Mouse (Mus musculus) erythroblast, adult 5-6 weeks (primary cell): ENCODE measurements around the gene Slc25a1. TPM values are rescaled to one million over a fixed set of nuclear protein-coding genes. Genes with fewer than 3 reads are reported as not detected.
A peak's percentile ranks its signal among the peaks of the same experiment; 100 is the strongest.

Experiments used
- ATAC-seq: replicated peaks from 2 replicates; pipeline ENCODE4 v1.8.0; 2016; ENCODE audit warnings: moderate number of reproducible peaks, mild to moderate bottlenecking, moderate TSS enrichment, inconsistent platforms; ENCODE audit not compliant: poor library complexity, low FRiP score, severe bottlenecking
- total RNA-seq, 2 experiments: library from RNA; stranded (forward) in 1 of 2; stranded (reverse) in 1 of 2; fragments of 150-400 nt in 1 of 2; fragments of 200-764, 138-1000 nt in 1 of 2; gene quantifications; 2 replicates each; pipeline versions ENCODE4 v1.2.3 to v1.2.4; 2015 to 2017; ENCODE audit warnings: low replicate concordance in 2 of 2

The Slc25a1 gene
- total RNA-seq, 2 experiments from 2014 or later, result 6.9 to 13.7 TPM

DNA sequence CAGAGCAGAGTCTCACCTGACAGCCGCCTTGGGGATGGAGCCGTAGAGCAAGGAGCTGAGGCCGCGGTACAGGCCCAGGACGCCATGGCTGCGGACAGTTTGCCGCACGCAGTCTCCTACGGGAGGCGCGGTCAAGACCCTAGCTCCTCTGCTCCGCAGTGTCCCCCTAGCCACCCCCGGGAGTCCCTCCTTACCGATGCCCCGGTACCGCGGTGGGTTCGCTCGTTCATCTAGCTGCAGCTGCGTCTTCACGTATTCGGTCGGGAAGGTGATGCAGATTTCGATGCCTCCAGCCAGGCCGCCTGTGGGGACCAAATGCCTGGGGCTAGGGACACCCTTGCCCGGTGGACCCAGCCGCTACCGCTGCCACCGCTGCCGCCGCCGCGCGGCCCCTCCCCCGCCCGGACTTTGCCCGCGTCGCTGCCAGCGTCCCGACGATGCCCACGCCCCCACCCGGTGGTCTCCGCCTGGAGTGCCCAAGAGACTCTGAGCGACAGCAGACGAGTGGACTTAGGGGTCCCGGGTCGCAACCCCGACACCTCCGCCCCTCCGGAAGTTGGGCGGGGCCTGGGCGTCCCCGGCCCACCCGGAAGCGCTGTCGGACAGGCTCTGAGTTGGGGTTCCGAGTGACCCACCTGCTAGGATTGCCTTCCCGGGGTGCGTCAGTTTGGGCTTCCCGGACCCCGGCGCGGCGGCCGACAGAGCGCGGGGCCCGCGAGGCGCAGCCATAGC is 502 bp downstream of the Slc25a1 start:
- ATAC-seq, result no peak

DNA sequence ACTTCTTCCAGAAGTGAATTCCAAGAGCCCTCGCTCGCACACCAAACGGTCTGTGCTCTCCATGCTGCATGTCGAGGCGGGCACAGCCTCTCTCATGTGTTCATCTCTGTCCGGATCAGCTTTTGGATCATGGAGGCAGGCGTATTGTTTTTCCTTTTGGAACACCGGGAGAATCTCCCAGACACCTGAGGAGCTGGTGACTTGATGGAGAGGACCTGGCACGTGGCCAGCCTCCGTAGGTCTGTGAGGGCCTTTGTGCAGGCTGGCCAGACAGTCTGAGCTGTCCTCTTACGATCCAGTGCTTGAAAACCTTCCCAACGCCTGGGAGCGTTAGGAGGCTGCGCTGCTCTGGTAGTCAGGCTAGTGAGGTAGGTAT is 5.9 kb downstream of the Slc25a1 start:
- ATAC-seq, result peak; percentile 14

DNA sequence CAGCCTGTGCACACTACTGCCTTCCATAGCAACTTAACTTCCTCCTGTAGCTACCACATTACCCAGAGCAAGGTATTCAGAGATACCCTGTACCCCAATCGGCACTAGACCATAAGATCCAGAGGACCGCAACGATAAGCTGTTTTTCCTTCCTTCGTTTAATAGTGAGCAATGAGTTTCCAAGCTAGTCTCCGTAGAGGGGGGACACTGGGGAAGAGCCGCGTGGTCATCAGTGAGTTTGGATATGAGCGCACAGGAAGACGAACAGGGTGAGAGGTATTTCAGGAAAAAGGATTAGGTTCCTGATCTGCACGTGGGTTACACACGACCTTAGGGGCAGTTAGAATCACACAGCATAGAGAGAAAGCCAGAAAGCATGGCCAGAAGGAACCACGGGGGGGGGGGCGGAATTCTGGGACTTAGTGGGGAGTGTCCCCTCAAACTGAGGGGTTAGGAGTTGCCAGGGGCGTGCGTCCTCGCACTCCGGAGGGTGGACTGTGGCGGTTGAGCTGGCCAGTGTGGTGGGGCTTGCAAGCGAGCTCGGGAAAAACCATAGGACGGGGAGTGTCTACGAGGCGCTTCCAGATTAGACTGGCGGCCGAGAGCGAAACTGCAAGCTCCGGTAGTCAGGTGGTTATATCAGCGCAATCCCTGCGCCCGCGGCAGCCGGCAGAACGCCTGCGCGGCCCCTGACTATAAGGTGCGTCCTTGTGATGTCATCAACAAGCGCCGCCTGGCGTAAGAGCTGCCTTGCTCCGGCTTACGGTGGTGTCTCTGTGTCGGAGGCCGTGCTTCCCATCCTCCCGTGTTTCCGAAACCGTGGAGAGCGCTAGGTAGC is 6.5 kb downstream of the Slc25a1 start:
- ATAC-seq, result peak; percentile 93

DNA sequence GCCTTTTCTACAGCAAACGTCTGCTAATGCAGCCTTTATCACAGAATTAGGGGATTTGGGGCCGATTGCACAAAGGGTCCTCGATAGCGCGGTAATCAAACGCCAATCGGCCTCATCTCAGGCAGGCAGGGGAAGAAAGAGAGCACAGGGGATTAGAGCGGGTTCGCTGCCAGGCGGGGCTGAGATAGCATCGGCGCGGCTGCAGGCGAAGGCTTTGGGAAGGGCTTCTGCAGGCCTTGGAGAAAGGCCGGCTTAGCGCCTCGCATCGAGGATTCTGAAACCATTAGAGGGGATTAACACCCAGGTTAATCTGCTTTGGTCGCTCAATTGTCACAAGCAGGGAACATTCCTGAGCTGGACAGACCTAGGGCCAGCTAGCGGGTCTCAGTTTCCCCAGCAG is 7.4 kb downstream of the Slc25a1 start:
- ATAC-seq, result no peak

DNA sequence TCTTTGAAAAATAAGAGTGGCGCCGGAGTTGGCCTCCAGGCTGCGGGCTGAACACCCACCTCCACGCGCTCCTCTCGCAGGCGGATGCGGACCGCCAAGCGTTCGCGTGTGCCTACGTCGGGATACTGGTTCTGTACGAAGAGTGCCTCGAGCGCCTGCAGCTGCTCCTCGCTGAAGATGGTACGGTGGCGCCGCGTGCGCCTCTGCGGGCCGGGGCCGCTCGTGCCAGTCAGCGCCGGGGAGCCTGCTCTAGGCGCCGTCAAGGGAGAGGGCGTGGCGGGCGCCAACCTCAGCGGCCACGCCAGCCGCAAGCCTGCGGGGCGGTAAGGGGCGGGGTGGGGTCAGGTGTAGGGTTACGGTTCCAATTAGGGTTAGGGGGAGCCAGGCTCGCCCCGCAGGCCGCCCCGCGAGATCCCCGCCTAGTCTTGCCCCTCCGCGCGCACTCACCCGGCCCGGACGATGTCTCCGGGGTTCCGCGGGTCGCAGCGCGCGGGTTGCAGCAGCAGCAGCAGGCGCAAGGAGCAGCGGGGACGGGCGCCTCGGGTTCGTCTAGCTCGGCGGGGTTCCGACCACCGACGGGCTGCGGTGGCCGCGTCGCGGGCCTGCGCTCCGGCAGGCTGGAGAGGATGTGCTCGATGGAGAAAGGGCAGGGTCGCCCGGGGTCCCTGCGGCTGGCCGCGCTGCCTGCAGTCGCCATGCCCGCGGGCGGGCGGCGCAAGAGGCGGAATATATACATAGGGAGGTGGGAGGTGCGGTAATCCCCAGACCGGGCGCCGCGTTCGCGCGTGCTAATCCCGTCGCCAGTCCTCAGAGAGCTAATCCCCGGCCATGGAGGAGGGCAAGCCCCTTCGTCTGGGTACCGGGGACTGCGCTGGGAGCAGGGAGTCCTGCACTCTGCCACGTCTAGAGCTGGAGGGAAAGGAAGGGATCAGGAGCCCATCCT is 13.4 kb downstream of the Slc25a1 start, which contains the start of gene Gsc2:
Gene Gsc2, minus strand, starts transcription at position 753 of the 943 bp plus-strand sequence.
- ATAC-seq, result no peak

DNA sequence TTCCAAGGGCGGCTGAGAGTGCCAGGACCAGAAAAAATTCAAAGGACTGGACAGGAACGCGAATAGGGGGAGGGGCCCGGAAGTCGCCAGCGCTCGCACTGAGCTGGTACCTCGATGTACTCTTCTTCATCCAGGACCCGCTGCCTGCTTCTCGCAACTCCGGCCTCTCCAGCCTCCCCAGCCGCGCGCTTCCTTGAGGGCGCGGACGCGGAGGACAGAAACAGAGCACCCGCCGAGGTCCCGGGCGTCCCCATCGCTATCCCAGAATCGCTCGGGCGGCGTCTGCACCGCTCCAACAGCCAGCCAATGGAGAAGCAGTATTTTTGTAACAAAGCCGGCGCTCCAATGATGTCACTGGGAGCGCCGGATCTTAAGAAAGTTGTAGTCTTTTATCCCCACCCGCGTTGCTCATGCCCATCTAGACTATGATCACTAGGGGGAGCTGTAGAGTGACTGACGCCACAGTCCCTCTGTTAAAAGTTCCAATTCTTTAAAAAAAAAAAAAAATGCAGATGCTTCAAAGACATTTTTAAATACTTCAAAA is 16.9 kb downstream of the Slc25a1 start, which contains the start of gene Ess2:
Gene Ess2, minus strand, starts transcription at position 297 of the 544 bp plus-strand sequence.
- peak; percentile 96 for ATAC-seq

DNA sequence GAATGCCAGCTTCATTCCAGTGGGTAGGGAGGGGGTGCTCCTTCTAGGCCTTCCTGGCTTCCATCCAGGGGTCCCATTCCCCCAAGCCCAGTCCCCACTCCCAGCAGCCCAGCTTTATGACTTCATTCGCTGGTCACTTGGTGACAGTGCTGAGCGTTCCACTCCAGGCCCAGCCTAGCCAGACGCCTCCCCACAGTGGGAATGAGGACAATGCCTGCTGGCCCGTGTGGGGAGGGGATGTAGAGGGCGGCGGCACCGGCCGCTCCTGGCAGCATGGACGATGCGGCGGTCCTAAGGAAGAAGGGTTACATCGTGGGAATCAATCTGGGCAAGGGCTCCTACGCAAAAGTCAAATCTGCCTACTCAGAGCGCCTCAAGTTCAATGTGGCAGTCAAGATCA is 29.6 kb downstream of the Slc25a1 start, which contains the start of the genes Dgcr2 and Tssk2:
Gene Dgcr2, minus strand, starts transcription at position 101 of the 400 bp plus-strand sequence.
Gene Tssk2, plus strand, starts transcription at position 176 of the 400 bp plus-strand sequence.
- no peak for ATAC-seq

DNA sequence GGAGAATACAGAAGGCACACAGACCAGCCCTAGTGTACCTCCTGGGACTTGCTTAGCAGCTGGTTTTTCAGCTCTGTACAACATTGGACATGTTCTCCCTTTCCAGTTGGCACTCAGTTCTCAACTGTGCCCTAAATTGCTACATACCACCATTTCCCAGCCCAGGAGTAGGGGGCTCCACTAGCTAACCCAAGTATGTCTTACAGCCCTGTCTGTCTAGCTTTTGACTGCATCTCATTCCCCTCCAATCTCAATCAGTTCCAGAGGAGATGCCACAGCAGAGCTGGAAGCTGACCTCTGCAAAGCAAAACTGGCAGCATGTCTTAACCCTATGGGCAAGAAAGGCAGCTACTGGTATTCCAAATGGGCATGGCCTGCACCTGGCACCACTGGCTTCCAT is 31.9 kb downstream of the Slc25a1 start:
- no peak for ATAC-seq

DNA sequence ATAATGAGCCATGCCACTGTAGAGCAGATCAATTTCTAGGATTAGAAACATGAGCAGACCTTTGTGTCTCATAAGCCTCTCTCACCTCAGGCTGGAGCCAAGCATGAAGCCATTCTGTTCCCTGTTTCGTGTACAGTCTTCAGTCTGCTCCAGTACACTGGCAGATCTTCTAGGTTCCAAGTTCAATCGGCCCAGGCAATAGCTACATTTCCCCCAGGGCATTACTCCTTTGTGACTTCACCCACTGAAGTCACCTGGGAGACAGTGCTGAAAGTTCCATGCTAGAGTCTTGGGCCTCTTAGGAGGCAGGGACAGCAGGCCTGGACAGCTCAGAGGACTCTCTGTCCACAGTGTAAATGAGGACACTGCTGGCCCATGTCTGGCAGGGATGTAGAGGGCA is 34.1 kb downstream of the Slc25a1 start, which contains the start of gene Tssk1:
Gene Tssk1, plus strand, starts transcription at position 301 of the 400 bp plus-strand sequence.
- ATAC-seq, result no peak

DNA sequence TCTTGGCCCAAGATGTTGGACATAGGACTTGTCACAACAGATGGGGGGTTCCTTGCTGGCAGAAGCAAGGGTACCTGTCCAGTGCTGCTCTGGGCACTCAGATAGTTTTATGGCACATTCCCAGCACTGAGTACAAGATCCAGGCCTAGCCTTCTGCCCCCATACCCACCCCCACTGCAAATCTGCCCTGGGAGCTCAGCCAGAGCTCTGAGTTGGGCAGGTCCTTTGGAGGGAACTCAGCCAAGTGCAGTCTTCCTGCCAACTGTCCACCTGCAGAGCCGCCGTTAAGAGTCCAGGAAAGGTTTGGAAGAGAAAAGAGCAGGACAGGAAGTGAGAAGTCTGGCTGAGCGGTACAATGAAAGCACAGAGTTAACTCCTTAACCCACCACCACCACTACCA is 35.4 kb downstream of the Slc25a1 start:
- ATAC-seq, result no peak

DNA sequence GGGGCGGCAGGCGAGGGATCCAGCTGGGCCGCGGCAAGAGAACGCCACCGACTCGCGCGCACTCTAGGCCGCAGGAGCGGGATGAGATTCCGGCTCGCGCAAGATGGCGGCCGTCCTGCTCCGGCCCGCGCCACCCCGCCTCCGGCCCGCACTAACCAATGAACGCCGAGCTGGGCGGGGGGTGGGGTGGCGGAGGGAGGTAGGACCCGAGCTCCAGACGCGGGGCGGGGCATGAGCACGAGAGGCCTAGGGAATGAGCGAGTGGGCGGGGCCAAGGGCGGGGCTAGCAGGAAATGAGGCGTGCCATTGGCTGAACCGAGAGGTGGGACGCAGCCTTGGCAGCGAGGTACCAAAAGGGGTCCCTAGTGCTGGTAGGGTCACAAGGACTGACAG is 36.5 kb downstream of the Slc25a1 start, which contains the start of gene Gm20518:
Gene Gm20518, minus strand, starts transcription at position 105 of the 393 bp plus-strand sequence.
- peak; percentile 88 for ATAC-seq

DNA sequence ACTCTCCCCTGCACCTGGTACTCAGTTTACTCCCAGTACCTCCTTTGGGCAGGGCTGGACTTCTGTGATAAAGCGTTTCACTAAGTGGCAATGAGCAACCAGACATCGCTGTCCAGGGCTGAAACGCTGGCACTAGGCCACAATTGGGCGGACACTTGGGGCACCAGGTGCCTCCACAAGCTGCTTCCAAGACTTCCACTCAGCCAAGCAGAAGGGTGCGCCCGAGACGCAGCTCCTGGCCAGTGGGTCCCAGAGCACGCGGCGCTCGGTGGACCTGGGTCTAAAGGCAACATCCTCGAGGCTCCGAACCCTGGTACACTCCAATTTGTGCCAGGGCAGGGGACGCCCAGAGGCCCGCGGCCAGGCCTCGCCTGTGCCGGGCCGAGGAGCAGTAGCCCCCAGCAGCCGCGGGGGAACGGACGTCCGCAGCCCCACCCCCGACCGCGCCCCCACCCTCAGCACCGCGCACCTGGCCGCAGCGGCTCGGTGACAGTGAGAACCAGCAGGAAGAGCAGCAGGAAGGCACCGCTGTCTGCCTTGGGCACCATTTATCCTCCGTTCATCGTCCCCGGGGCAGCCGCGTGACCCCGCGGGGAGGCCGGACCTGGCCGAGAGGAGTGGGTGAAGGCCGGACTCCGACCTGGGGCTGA is 37.0 kb downstream of the Slc25a1 start:
- peak; percentile 83 for ATAC-seq

DNA sequence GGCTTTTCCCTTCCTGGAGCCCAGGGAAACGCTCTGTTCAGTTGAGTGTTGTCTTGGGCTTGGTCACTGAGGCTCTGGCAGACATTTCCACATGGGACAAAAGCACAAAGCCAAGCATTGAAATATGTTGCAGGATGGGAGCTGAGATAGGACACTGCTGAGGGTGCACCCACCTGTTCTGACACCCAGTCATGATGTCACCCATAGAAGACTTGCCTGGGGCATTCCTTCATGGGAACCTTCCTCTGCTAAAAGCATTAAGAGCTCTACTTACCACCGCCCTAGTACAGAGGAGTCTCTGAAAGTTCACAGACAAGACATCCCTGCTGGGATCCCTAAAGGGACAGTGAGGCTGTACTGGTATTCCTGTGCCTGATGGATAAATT is 37.7 kb downstream of the Slc25a1 start:
- ATAC-seq, result no peak

DNA sequence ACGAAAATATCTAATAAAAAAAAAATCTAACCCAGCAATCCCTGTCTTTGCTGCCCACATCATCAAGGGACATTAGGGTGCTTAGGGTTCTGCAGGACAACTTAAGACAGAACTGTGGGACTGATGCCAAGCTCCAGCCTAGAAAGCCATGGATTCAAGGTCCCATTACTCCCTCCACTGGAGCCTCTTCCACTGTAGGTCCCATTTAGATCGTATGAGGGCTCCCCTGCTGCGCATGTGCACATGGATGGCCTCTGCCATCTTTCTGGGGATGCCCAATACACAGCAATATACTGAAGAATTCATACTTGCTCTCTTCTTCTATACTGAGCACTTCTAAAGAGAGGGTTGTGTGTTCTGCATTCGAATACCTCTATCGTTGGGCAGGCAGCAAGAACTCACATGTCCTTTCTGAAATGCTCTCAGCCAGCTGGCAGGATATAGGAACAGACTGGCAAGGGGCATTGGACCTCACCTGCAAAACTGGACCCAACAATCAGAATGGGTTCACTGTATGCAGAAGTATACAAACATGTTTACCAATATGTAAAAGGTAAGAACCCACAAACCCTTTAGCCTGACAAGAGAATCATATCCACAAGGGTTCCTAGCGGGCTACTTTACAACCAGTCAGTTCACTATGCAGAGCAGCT is 38.2 kb downstream of the Slc25a1 start:
- no peak for ATAC-seq

DNA sequence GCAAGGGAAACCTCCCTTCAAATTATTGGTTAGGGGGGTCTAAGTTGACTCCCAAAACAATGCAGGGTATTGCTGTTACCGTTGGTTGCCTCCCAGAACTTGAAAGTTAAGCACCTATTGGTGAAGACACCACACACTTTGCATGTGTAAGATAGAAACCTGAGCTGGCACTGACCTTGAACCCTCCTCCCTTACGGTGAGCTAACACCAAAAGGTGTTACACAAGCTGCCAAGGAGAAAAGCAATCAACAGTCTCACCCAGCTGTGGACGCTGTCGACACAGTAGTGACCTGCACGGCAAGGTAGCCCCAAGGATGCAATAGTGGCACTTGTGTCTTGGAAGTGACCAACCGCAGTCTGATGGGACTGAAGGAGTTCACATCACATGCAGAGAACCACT is 43.9 kb downstream of the Slc25a1 start:
- ATAC-seq, result no peak

DNA sequence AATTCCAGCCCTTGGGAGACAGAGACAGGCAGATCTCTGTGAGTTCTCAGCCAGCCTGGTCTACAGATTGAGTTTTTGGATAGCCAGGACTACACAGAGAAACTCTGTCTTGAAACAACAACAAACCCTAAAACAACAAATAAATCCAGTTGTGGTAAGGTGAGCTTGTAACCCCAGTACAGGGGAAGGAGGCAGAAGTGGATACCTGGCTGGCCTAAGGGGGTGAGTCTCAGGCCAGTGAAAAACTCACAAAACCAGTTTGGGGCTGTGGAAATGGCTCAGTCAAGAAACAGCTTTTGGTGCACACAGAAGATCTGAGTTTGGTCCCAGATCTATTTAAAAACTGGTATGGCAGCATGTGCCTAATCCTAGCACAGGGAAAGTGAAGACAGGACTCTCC is 45.8 kb downstream of the Slc25a1 start:
- no peak for ATAC-seq

DNA sequence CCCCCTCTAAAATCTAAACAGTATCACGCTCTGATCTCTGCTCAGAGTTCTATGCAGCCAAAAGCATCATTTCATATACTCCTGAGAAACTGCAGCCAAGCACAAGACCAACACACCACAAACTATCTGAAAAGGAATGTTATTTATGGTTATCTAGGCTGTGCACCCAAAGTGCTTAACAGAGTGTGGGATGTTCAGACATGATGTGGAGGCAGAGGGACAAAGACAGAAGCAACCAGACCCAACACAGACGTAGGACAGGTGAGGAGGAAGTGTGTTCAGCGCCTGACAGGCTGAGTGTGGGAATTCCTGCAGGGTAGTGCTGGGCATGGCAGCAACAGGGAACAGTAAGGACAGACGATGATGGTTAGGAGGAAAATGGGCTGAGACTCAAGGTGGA is 48.4 kb downstream of the Slc25a1 start:
- ATAC-seq, result no peak

DNA sequence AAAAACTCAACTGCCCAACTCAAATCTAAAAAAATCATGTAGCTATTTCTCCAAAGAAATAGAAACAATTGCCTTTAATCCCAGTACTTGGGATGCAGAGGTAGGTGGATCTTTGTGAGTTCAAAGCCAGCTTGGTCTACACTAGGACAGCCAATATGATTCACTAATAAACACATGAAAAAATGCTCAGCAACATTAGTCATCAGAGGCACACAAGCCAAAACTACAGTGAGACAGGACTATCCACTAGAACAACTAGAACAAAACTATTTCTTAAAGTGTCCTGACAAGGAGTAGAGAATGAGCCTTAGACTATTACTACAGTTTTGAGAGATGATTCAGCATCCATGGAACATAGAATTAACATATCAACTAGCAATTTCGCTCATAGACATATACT is 51.9 kb downstream of the Slc25a1 start:
- ATAC-seq, result no peak
